Mouse (Mus musculus) ES-E14 (cell line): ENCODE measurements at regions not wholly inside any gene's neighbourhood (a gene's known extent, or its start where the extent isn't known, plus 50 kb on each side); places are given as distances from the start of the nearest gene placed in this dataset.
"Not testable (repeated sequence)": the region's sequence is repeated elsewhere in the genome, so short reads cannot be mapped to it uniquely, and the experiment has no call there.

Experiments used
- DNase-seq: peaks from one replicate; pipeline ENCODE4 v3.0.0-alpha.2; 2013; ENCODE audit warnings: low read depth, low spot score
- H3K27ac ChIP-seq: 2 replicates; pipeline ENCODE4 v1.5.1; 2012; ENCODE audit warnings: low read depth, mild to moderate bottlenecking, low read length, moderate library complexity, mixed read lengths; ENCODE audit not compliant: poor library complexity, insufficient read depth, severe bottlenecking
- H3K36me3 ChIP-seq: 2 replicates; pipeline ENCODE4 v1.6.1; 2012; ENCODE audit warnings: mild to moderate bottlenecking, low read length, moderate library complexity, mixed read lengths; ENCODE audit not compliant: control insufficient read depth, poor library complexity, insufficient read depth, severe bottlenecking
- H3K4me1 ChIP-seq, 2 experiments: fragments of 150-350 bp in 1 of 2; sonication (generic) in 1 of 2; 2 replicates each; pipeline ENCODE4 v1.6.1; 2012; ENCODE audit warnings: low read length in 2 of 2, mild to moderate bottlenecking in 1 of 2, mixed read lengths in 1 of 2; ENCODE audit not compliant: control insufficient read depth in 2 of 2, insufficient read depth in 2 of 2, poor library complexity in 1 of 2
- H3K4me3 ChIP-seq, 2 experiments: fragments of 150-350 bp in 1 of 2; sonication (generic) in 1 of 2; 2 replicates each; pipeline ENCODE4 v1.5.1; 2012; ENCODE audit warnings: low read length in 2 of 2, low read depth in 1 of 2, mild to moderate bottlenecking in 1 of 2, mixed read lengths in 1 of 2; ENCODE audit not compliant: insufficient read depth in 1 of 2, poor library complexity in 1 of 2, severe bottlenecking in 1 of 2
- H3K9ac ChIP-seq: 2 replicates; pipeline ENCODE4 v1.6.1; 2012; ENCODE audit warnings: low read depth, mild to moderate bottlenecking, low read length, mixed read lengths; ENCODE audit not compliant: poor library complexity, insufficient read depth, severe bottlenecking
- H3K9me3 ChIP-seq: fragments of 150-350 bp; sonication (generic); 2 replicates; pipeline ENCODE4 v1.6.1; 2012; ENCODE audit warnings: low read depth, mild to moderate bottlenecking, low read length; ENCODE audit not compliant: control insufficient read depth, insufficient read depth
- CHD2 ChIP-seq: IDR thresholded peaks from 2 replicates; pipeline ENCODE4 v1.6.1; 2014; ENCODE audit warnings: mild to moderate bottlenecking, low read depth, low read length, inconsistent platforms
- HCFC1 ChIP-seq: IDR thresholded peaks from 2 replicates; pipeline ENCODE4 v1.6.1; 2012; ENCODE audit warnings: low read length, inconsistent platforms, borderline replicate concordance; ENCODE audit not compliant: insufficient read depth
- MAFK ChIP-seq: IDR thresholded peaks from 2 replicates; pipeline ENCODE4 v1.6.1; 2014; ENCODE audit warnings: mild to moderate bottlenecking, low read depth, low read length, inconsistent platforms; ENCODE audit not compliant: insufficient read depth
- ZC3H11A ChIP-seq: IDR thresholded peaks from 2 replicates; pipeline ENCODE4 v1.6.1; 2012; ENCODE audit warnings: low read depth, mild to moderate bottlenecking, inconsistent platforms, low read length, borderline replicate concordance
- ZNF384 ChIP-seq: IDR thresholded peaks from 2 replicates; pipeline ENCODE4 v1.6.1; 2012; ENCODE audit warnings: low read depth, low read length, inconsistent platforms
- in situ Hi-C, 2 experiments: fragments of 600-800 bp; cut with MboI; formaldehyde crosslinking; loops; one replicate each; pipeline ENCODE4 v1.15.1; 2025; ENCODE audit warnings: low sequenced_read_pairs in 2 of 2, inconsistent platforms in 1 of 2; ENCODE audit not compliant: unreplicated experiment in 2 of 2

DNA sequence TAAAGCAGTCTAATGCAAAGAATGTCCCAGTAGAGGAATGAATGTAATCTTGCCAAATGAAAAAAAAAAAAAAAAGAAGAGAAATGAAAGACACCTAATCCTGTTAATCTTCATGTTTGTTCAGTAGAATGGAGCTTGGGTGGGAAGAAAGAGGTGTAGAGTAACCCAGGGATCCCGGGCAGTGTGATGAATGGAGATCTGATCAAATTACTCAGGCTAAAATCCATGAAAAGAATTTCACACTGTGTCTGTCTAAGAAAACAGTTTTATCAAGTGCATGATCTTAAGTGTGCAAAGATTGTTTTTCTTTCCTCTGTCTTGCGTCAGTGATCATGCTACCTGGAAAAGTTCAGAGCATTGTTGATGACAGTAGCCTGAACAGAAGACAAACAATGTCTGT, 333.9 kb upstream of the Slc10a2 start:
- H3K36me3 ChIP-seq, result no peaks in the 10 kb centered on the region
- H3K4me1 ChIP-seq, result no peaks in the 10 kb centered on the region
- no peaks in the 10 kb centered on the region for H3K9me3 ChIP-seq
- DNase-seq, result no peak
- no peak overlapping the region for H3K9ac ChIP-seq
- no peak overlapping the region for H3K27ac ChIP-seq
- in situ Hi-C loops, result no loop called here
- no peak overlapping the region for H3K4me3 ChIP-seq
- TF ChIP-seq ZC3H11A (no peak), CHD2 (no peak), ZNF384 (no peak), MAFK (no peak), HCFC1 (no peak)

DNA sequence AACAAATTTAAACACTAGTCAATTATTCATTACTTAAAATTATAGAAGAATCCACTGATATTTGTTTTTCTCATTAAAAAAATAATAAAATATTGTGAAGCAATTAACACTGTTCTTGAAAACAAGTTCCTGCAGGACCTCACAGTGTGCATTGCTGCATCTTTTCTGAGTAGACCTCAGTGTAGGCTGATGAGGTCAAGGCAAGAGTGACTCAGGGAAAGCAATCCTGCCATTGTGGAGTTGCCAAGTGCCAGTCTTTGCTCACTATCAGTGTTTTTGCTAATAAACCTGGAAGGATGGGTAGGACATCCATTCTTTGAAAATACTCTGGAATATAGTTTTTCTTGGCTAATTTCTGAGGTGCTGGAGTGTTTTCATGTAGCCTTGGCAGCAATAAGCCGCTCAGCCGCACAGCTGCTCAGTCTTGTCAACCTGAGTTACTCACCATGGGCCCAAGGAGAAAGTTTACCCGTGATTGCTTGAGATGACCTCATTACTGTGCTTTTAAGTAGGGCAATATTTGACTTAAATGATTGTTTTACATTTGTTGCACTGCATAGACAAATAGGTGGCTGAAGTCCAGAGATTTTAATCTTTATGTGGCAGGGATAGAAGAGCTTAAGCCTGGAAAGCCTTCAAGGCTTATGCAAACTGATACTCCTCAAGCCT, 323.3 kb upstream of the Slc10a2 start:
- TF ChIP-seq MAFK (no peak), ZNF384 (no peak), ZC3H11A (no peak), CHD2 (no peak), HCFC1 (no peak)
- Histone ChIP-seq H3K36me3 (no peaks in the 10 kb centered on the region), H3K27ac (no peak overlapping the region), H3K9ac (no peak overlapping the region), H3K9me3 (no peaks in the 10 kb centered on the region), H3K4me3 (no peak overlapping the region), H3K4me1 (no peaks in the 10 kb centered on the region)
- in situ Hi-C loops, result no loop called here
- no peak for DNase-seq

DNA sequence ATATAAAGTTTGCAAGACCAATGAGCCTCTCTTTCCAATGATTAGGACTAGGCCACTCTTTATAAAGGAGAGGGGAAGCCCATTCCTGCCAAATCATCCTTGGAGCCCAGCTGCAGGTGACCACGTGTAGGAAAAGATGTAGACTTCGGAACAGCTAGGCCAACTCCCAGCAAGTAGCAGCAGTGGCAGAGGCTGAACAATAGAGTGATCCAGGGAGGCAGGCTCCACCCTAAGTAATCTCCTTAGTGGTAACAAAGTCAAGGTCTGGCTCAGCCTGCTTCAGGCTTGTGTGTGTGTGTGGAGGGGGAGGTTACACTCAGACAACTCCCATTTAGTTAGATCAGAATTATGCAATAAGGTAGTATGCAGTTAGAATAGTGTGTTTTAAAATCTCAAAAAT, 311.7 kb upstream of the Slc10a2 start:
- H3K36me3 ChIP-seq, H3K9ac ChIP-seq, H3K9me3 ChIP-seq, H3K27ac ChIP-seq, DNase-seq, H3K4me3 ChIP-seq, in situ Hi-C loops, H3K4me1 ChIP-seq: not testable (repeated sequence)

DNA sequence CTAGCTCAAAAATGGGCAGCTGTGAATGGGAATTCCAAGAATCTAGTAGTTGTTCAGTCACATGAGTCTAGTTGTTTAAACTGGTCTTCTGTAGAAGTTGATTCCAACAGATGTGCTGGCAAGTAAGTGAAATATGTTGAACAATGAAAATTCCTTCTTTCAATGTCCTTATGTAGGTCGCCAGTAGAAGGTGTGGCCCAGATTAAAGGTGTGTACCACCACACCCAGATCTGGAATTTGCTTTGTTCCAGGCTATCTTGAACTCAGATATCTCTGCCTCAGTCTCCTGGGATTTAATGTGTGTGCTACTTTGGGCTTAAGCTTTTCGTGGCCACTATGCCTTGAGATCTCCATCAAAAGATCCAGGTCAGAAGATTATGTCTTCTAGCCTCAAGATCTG, 279.7 kb upstream of the Slc10a2 start:
- in situ Hi-C loops, result no loop called here
- no peaks in the 10 kb centered on the region for H3K9me3 ChIP-seq
- no peaks in the 10 kb centered on the region for H3K4me1 ChIP-seq
- no peaks in the 10 kb centered on the region for H3K36me3 ChIP-seq
- no peak overlapping the region; the same call in 1 of the 2 replicates for H3K27ac ChIP-seq
- H3K4me3 ChIP-seq, result no peak overlapping the region
- H3K9ac ChIP-seq, result no peak overlapping the region
- TF ChIP-seq ZC3H11A (no peak), MAFK (no peak), ZNF384 (no peak), HCFC1 (no peak), CHD2 (no peak)
- DNase-seq, result peak; percentile 12

DNA sequence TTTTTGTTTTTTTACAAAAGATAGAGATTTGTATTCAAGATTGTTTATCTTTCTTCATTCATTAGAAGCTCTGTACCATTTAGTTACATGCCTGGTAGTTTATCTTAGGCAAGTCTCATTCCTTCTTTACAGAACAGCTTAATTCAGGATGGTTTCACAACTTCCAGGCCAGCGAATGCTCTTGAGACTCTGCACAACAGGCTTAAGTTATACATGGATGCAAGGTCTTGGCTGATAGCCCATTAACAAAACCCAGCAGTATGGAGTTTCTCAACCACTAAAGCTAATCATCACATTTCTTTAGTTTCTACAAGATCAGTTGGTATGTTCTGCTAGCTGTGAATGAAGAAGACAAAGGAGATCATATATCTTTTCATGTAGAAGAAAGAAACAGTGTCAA, 272.9 kb upstream of the Slc10a2 start:
- Histone ChIP-seq H3K9me3 (no peaks in the 10 kb centered on the region), H3K36me3 (no peaks in the 10 kb centered on the region), H3K9ac (no peak overlapping the region), H3K4me1 (no peaks in the 10 kb centered on the region), H3K27ac (no peak overlapping the region), H3K4me3 (no peak overlapping the region)
- in situ Hi-C loops, result no loop called here
- TF ChIP-seq CHD2 (no peak), ZNF384 (no peak), HCFC1 (no peak), MAFK (no peak), ZC3H11A (no peak)
- DNase-seq, result no peak
